Mouse (Mus musculus) activated CD4-positive, CD25-positive, alpha-beta regulatory T cell, adult 4 months (primary cell): ENCODE data around the gene Kif6. TPM values are rescaled to one million over a fixed set of nuclear protein-coding genes. Genes with fewer than 3 reads are reported as not detected.

Experiments used
- ATAC-seq: one replicate; pipeline ENCODE4 v1.8.0; 2017
- polyA plus RNA-seq, 2 experiments: library from polyadenylated mRNA; unstranded; fragments of 100-300 nt; shearing (Covaris generic); gene quantifications; one replicate each; pipeline ENCODE4 v1.2.1; 2017

Gene Kif6
- polyA plus RNA-seq, 2 experiments from 2014 or later, result not detected

DNA sequence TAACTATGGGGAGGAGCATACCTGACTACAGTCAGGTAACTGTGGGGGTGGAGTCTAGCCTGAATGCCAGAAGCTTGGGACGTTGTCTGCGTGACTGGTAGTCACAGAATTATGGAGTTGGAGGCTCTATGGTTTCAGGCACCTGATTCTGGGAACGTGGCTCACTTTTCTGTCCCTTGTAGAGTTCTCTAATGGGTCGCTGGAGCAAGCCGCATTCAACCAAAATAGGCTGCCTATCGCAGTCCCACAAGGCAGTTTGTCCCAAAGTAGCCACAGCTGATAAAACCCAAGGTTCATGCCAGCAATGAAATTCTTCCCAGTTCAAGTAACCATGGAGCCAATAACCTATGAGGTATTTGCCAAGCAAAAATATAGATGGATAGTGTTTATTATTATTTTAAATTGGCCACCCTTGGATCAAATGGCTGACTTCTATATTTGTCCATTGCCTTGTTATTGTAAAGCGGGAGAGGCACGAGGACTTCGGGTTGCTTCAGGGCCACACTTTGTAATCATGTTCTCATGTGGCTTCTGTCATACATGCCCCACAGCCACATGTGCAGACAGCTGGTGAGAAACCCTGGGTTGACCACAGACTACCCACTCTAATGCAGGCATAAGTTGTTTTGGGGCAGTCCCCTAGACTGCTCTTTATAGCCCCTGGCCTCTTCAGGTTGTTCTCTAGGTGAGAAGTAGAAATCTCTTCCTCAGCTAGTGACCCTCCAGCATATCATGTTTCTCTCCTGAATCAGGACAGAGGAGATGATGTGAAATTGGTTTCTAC, 125.2 kb downstream of the Kif6 start:
- no peak for ATAC-seq

GRCm38 (mm10) chr17:49741172-49741571, 126.2 kb downstream of the Kif6 start:
- ATAC-seq, result no peak

DNA sequence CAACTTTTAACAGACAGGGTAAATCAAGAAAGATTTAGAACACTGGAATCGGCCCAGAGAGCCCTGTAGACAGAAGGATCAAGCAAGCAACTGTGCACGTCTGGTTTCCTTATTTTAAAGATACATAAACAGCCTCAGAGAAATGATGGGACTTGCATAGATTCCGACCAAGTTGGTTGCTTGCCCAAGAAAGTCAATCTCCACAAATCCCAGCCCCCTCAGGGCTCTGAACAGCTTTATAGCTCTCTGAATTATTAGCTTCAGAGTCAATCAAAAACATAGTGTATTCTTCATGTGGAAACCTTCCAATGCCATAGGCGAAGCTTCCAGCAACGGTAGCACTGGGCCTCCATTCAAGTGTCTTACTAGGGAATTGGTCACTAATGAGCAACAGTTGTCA, 127.0 kb downstream of the Kif6 start:
- ATAC-seq, result no peak

DNA sequence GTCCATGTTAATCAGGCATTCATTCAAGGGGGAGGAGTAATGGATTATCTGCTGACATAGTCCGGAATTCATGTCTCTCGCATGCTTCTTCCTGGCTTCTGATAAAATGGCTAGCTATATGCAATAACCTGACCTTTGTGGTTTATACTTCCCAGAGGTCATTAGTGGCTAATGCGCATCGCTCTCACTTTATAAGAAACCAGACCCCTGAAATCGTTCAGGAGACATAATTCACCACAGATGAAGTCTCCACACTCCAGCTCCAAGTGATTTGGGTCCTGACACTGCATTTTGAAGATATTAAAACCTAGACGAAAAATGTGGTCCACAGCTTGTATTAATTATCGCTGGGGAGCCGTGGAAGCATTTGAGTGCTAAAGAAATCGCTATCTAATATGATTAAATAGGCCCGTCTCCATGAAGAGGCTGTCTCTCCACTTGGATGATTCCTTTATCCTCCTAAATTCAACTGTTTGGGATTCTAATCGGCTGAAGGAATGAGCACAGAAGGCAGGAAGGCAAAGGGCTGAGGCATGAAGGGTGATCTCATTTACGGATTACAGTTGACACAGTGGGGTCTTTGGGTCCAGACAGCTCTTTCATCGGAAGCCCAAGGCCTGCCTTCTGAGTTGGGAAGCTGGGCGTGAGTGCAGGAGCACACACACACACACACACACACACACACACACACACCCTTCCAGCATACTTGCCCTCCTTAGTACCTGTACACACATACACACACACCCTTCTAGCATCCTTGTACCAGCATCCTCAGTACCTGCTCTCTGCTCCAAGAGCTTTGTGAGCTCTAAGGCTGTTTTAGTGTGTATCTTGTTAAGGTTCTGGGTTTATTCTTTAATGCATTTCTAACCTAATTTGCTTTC, 128.9 kb downstream of the Kif6 start:
- ATAC-seq, result no peak

DNA sequence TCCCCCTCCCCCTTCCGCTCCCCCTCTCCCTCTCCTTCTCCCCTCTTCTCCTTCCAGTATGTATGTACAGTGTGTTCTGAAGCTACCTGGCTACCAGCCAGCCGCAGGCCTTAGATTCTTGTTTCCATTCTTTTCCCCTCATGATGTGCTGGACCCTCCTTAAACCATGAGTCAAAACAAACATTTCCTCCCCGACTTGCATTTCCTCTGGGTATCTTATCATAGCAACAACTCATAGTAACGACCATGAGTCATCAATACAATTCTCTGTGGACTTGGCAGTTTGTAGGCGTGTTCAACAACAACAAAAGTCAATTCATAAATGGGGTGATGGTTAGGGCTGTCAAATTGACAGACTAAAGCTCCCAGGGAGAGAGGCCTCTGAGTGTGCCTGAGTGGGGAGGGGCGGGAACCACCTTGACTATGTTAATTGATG, 136.0 kb downstream of the Kif6 start:
- no peak for ATAC-seq

DNA sequence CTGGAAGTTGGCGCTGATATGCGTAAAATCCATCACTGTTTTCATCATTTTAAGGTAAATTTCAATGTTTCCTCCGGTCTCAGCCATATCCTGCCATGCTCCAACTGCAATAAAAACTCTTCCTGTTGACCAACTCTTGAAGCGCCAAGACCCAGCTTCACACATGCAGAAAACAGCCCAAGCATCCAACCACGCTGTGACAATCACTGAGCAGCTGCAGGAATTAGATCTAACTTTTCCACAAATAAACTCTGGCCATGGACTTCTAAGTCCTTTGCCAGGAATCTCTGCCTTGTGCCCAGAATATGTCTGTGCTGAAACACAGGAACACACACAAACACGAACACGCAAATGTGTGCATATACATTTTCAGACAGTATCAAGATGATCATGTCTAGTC, 138.9 kb downstream of the Kif6 start:
- ATAC-seq, result no peak

- no peak for ATAC-seq
These were observed 141.9 kb downstream of the Kif6 start for GRCm38 (mm10) chr17:49756862-49757261.

DNA sequence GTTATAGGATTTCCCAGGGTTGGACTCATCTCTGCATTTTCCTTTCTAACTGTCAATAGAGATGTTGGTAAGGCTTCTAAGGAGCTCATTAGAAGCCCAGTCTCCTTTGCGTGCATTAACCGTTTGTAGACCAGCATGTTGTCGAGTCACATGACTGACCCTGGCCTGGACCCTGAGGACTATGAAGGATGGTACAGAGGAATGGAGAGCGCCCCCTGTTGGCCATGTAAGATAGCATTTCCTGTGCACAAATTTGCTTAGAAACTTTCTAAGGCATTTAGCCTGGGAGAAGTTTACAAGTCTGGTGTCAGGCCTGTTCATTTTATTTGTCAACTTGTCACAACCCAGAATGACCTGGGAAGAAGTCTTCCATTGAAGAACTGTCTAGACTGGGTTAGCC, 144.1 kb downstream of the Kif6 start:
- ATAC-seq, result no peak

- no peak for ATAC-seq
These were observed 146.3 kb downstream of the Kif6 start for GRCm38 (mm10) chr17:49761260-49761659.

GRCm38 (mm10) chr17:49761838-49762237, 146.9 kb downstream of the Kif6 start:
- ATAC-seq, result no peak

DNA sequence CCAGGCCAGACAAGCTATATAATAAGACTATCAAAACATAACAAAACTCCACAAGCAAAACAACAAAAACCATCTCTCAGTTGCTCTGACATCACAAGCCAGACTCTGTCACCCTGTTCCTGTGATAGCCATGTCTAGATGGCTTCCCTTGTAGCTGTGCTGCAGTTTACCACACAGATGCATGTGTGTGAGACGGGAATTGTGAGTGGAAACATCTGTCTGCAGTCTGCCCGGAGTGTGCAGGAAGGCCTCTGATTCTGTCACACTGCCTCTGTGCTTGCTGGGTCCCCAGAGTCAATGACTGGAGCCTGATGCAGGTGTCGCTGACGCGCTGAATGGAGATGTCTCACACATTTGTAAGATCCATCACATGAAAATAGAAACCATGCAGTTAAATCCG, 150.0 kb downstream of the Kif6 start:
- ATAC-seq, result no peak

GRCm38 (mm10) chr17:49767717-49768370, 152.9 kb downstream of the Kif6 start:
- ATAC-seq, result no peak

- ATAC-seq, result no peak
These were observed 156.9 kb downstream of the Kif6 start for GRCm38 (mm10) chr17:49771703-49772315.

- no peak for ATAC-seq
These were observed 162.3 kb downstream of the Kif6 start for GRCm38 (mm10) chr17:49777115-49777839.

GRCm38 (mm10) chr17:49779066-49779465, 164.1 kb downstream of the Kif6 start:
- no peak for ATAC-seq

DNA sequence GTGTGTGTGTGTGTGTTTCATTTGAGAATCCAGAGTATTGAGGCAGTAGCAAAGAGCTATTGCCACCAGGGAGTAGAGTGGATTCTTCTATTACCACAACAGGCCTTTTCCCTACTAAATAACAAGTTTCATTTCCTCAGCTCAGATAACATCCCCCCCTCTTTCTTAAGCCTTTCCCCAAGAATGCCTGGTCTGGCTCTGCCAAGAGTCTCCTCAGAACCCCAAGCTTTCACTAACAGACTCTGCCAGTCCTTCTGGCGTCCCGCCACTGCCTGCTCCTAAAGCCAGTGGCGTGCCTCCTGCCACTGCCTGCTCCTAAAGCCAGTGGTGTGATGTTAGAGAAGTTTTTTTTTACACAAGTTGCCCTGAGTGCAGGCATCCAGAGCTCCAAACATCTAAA, 164.6 kb downstream of the Kif6 start:
- ATAC-seq, result no peak

DNA sequence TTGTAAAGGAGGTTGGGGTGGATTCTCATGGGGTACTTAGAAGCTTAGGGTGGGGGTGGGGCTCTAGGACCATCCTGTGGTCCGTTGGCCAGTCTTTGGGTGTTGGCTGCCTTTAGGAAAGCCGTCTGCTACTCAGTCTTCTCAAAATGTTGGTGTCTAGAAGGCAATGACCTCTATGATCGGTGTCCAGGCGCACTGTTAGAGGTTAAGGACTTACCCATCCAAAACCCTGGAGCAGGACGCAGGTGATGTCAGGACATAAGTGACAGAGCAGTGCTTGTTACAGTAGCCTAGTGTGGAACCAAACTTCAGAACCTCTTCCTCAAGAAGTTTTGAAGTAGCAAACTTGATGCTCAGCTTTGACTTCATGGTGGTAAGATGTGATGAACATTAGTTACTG, 170.9 kb downstream of the Kif6 start:
- no peak for ATAC-seq

DNA sequence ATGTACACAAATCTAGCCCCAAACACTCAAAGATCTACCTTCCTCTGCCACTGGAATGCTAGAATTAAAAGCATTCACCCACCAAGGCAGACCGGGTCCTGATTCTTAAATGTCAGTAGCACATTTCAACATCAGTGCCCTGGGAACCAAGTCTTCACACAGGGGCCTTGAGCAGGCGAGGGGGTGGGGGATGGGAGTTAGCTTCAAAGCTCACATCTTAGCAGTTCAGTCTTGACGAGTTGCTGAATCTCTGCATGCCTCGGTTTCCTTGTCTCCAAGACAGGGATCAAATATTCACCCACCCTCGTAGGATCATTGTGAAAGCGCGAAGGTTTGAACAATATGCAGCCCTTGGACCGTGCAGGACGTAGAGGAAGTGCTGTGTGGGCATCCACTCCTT, 172.4 kb downstream of the Kif6 start:
- ATAC-seq, result no peak

- no peak for ATAC-seq
These were observed 173.4 kb downstream of the Kif6 start for GRCm38 (mm10) chr17:49788187-49788974.

GRCm38 (mm10) chr17:49791546-49791945, 176.6 kb downstream of the Kif6 start:
- ATAC-seq, result no peak

- ATAC-seq, result no peak
These were observed 177.3 kb downstream of the Kif6 start for GRCm38 (mm10) chr17:49792217-49792743.
